Mouse (Mus musculus) olfactory bulb, adult 2 months (tissue): ENCODE data around the gene Dcxr.

Source experiments
- CTCF ChIP-seq: fragments of 200-500 bp; IDR thresholded peaks from 2 replicates; pipeline ENCODE4 v1.5.1; 2012; ENCODE audit warnings: low read depth, mild to moderate bottlenecking, low read length, moderate library complexity; ENCODE audit not compliant: insufficient read depth
- POLR2A ChIP-seq: fragments of 200-500 bp; IDR thresholded peaks from 2 replicates; pipeline ENCODE4 v1.6.1; 2012; ENCODE audit warnings: mild to moderate bottlenecking, low read depth, low read length, moderate library complexity; ENCODE audit not compliant: insufficient read depth

DNA sequence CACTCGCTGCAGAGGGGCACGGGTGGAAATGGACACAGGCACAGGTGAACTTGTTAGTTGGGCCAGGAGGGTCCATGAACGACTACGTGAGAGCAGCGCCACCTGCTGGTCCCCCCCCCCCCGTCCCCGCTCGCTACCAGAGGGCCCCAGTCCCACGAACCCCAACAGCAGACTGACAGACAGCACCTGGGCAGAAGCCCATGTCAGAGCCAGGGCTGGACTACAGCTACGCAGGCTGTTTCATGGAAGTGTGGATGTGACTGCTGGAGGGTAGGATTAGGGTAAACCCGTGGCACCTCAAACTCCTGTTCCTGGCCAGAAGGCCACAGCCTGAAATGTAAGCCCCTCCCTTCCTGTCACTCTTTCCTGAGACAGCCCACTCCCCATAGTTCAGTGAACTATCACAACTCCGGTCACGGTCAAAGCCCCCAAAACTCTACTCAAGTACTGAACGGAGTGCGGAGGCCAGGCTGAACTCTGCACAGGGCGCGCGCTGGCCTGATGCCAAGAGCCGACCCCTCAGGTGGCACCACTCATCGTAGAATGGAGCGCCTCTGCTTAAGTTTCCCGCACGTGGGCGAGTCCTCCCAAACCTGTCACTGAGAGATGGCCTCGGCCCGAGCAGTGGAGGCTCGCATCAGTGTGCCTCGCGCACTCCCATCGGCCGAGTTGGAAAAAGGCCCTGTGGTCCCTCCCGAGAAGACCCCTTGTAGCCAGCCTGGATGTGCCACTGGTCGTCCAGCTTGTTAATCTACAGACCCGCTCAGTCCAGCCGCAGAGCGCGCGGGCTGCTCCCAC is 14.1 kb downstream of the Dcxr start:
- TF ChIP-seq POLR2A (no peak), CTCF (peak; percentile 63)
